Mouse (Mus musculus) fat pad, adult 2 months (tissue): ENCODE measurements around the gene Igfals.

Experiments used
- DNase-seq: peaks from one replicate; pipeline ENCODE4 v3.0.0-alpha.2; 2011; ENCODE audit warnings: low read depth, low spot score; ENCODE audit errors: extremely low read depth

Igfals gene

DNA sequence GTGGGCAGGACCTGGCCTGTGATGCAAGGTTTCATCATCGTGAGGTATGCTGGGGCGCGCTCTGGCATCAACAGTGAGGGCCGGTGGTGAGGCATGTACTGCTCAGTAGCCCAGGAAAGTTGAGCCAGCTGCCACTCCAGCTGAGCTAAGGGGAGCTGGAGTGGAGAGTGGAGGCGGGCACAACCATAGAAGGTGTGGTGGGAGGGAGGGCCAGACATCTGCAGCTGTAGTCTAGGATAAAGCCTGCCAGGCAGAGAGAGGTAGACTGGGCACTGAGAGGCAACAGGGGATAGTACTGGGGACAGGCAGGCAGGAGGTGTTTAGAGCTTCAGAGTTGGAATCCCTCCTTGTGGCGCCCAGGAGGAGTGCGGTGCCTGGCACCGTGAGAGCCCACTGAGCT, 5.7 kb upstream of the Igfals start:
- DNase-seq = no peak

DNA sequence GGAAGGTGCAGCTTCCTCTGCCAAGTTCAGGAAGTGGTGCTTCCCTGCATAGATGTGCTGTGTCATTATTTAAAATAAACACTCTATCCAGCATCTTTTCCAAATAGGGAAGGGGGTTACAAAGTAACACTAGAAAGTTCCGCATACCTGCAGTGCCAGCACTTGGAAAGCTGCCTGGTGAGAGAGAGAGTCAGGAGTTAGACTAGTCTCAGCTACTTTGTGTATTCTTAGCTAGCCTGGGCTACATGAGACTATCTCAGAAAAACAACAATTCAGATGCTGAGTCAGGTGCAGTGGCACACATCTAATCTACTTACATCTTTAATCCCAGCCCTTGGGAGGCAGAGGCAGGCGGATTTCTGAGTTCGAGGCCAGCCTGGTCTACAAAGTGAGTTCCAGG, 4.0 kb upstream of the Igfals start:
- DNase-seq = no peak

DNA sequence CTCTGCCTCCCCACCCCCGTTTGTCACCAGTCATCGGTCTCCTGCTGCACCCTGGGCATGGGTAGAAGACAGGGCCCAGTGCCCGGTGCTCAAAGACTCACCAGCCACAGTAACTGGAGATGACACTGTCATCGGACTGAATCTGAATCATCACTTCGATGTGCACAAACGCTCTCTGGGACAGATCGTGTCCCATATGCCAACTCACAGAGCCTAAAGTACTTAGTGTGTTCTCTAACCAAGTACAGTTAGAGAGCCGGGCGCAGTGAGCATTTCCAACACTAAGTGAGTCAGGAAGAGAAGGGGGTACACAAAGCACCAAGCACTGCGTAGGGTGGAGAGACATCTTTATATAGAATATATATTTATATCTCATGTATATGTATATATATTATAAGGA, 2.1 kb downstream of the Igfals start:
- no peak for DNase-seq

DNA sequence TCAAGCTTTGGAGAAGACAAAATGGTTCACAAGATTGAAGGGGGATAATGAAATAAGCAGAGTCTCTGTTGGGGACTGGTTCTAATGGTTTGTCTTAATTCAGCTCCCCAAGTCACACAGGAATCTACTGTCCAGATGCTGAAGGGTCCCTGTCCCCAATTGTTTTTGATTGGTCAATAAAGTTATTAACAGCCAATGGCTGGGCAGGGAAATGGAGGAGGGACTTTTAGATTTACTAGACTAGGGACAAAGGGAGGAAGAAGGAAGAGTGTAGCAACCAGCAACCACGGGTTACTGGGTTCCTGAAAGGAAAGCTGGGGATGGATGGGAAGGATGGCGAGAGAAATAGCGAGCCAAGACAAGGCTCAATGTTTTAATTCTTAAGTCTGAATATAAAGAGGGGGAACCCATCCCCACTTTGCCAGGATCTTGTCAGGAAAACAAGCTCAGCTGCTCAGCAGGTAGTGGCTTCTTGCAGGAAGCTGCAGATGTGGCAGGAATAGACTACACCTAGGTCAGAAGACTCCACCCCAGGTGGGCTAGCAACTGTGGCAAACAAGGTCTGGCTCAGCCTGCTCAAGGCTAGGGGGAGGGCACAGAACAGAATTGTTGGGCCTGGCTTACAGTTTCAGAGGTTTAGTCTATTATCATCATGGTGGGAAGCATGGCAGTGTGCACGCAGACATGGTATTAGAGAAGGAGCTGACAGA, 8.1 kb downstream of the Igfals start:
- DNase-seq = no peak

DNA sequence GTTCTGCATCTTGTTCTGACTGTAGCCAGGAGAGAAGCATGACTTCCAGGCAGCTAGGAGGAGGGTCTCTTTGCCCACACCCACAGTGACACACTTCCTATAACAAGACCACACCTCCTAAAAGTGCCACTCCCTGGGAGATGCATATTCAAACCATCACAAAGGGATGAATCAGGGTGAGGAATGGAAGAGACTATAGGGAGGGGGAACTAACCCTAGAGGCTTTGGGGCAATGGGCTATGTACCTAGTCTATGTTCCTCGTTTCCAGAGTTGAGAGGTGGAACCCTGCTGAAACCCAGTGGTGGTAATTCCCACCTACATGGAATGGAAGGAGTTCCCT, 8.6 kb downstream of the Igfals start:
- no peak for DNase-seq

DNA sequence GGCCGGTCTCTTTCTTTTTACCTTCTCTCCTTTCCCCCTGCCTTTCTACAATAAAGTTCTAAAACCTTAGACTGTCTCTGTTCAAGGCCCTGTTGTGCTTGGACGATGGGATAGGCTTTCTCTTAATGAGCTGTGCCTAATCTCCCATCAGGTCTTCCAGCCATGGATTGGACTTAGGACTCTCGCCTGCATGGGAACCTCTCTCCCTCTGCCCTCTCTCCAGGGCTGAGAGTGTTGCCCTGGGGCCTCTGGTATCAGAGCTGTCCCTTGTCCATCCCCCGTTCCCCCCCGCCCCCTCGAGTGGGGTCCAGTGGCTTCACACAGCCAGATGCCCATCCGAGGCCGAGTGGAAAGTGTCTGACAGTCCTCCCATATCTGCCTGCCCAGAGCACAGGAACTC, 9.2 kb downstream of the Igfals start:
- DNase-seq = no peak

DNA sequence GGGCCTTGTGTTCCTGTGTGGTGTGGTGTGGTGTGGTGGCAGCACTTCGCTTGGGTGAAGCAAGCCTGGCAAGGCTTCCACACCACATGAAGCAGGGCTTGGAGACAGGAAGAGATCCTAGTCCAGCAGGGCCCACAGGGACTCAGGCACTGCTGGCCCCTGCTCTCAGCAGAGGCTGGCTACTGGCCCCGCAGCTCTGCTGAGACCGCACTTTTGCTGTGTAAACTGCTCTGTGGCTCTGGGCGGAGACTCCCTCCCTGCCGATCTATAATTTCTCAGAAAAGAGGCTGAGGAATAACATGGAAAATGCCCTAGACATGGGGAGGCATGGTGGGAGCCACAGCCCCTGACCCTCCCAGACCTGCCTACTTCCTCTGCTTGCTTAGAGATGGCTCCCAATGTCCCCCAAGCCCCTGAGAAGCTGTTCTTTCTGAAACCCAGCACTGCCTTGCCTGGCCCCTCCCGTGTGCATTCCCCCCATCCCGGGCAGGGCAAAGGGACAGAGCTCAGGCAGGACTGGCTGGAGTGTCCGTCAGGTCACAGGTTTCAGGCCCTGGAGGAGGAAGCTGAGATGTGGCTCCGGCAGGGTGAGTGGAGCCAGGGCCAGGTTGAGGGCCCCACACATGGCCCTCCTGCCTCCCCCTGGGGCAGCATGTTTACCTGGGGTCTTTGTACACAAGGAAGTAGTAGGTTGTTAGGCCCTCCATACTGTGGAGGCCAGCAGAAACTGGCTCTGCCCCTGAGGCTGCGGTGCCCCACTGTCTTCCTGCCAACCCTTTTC, 11.7 kb downstream of the Igfals start:
- DNase-seq = no peak

DNA sequence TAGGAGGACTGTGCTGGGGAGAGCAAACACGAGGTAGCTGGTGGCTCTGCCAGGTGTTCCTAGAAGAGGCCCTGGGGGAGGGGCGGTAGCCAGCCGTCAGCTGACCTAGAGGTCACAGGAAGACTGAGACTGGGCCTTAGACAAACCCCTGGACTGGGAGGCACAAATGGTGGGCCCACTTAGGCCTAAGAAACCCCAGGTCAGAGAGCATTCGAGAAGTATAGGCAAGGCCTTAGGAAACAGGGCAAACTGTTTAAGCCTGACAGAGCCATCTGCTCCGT, 12.3 kb downstream of the Igfals start:
- DNase-seq = no peak

DNA sequence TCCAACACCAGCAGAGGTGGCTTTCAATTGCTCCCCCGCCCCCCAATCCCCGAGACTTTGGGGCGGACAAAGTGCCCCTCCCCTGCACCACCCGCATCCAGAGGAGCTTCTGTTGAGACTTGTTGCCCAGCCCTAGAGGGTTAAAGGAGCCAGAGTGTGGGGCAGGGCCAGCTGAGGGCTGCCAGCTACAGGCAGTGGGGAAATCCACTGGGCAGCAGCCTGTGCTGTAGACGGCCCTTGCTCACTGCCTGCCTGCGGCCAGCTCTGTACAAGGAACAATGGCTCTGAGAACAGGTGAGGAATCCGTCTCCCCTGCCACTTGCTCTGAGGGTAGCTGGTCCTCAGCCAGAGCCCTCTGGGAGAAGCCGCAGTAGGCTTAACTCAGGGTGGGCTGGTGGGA, 12.7 kb downstream of the Igfals start:
- peak; percentile 51 for DNase-seq

DNA sequence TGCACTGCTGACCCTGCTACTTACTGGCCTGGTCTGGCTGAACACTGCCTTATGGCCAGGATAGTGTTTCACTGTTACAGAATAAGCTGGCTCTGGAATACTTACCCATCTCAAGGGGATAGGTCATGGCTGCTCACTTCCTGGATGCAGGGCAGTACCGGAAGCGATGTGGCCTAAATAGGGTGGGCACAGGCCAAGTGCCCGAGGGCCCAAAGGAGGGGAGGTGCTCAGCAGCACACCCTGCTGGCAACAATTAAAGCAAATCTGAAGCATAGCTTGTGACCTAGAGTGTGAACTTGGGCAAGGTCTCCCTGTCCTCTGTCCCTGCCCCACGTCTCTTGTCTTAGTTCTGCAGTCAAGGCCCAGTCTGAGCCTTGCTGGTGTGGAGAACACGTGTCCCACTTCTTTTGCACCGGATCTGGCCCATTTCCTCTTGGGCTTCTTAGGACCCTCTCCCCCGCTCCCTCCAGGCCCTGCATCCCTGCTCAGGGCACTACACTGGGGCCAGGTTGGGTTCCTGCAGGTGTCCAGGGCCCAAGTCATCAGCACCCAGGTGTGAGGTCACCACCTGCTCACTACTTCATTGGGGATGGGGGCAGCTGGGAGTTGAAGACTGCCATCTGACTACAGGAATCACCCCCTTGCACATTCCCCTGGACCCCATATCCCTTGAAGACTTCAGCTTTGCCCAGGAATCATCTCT, 16.1 kb downstream of the Igfals start:
- no peak for DNase-seq

DNA sequence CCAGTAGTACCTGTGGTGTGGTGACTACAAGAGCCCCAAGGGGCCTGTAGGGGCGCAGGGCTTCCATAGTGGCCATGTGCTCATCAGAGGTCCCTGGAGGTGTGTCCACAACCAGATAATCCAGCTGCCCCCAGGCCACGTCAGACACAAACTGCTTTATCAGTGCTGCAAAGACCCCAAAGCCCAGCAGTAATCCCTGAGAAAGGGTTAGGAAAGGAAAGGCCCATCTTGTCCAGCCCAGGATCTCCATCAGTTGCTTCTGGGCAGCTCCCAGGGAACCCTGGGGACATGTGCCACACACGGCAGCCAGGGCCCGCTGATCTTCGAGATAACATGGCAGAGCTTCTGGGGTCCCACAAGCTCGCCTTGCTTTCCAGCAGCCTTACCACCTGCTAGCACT, 18.6 kb downstream of the Igfals start:
- DNase-seq = no peak

DNA sequence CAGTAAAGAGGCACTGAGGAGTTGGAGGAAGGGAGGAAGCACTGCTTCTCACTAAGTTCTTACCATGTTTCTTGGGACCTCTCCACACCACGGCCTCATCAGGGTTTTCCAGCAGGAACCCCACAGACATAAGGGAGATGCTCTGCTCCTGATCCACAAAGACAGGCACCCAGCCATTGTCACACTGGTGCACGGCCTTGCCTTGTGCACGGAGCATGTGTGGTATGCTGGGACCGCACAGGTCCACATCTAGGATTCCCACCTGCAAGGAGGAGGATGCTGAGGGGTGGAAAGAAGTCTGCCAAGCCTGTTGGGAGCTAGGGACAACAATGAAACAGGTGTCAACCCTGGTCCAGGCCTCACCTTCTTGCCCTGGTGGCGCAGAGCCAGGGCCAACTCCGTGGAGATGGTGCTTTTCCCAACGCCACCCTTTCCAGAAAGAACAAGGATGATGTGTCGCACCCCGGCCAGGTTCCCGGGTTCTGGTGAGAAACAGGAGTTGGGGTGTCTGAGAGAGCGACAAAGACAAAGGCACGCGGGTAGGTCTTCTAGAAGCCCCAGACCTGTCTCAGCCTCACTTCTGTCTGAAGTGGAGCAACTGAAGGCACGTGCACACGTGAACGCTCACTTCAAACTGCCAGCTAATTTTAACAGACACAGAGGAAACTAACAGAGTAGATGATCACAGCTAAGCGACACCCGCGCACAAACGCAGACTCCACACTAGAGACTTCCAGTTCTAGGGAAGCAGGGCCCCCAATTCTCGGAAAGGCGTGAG, 19.7 kb downstream of the Igfals start:
- DNase-seq = no peak

DNA sequence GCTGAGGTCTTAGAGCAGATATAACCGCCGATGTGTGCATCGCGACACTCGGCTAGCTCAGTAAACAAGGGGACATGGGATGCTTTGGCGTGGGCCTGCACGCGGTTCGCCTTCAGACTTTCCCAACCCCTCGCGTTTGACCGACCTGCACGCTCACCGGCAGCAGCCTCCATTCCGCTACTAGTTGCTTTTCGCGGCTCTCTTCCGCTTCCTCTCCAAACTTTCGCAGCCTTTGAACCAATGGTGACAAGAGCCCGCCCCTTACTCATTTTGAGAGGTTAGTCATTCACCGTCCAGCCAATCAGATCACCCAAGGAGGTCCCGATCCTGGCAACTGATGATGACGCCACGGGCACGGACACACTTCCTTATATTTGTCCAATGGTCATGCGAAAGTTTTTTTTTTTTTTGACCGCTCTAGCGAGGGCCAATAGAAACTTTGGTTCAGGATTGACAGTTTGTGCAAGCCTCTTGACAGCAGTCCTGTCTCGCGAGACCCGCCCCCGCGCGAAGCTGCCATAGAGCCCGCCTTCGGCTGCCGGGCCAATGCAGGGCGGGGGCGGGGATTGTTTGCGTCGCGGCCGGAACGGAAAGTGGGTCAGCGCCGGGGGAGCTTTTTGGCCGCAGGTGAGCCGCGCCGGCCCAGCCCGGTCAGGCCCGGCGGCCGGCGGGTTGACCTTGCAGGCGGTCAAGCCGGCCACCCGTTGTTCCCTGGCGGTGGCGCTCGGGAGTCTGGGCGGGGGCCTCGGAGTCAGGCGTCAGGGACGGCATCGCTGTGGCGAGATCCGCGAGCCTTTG, 20.5 kb downstream of the Igfals start, which contains the start of the genes Nubp2 and Spsb3:
Gene Nubp2 (minus strand): TSS at position 216 of the 798 bp plus-strand sequence.
Gene Spsb3 (plus strand): TSS at position 510 of the 798 bp plus-strand sequence.
- DNase-seq = peak; percentile 99

DNA sequence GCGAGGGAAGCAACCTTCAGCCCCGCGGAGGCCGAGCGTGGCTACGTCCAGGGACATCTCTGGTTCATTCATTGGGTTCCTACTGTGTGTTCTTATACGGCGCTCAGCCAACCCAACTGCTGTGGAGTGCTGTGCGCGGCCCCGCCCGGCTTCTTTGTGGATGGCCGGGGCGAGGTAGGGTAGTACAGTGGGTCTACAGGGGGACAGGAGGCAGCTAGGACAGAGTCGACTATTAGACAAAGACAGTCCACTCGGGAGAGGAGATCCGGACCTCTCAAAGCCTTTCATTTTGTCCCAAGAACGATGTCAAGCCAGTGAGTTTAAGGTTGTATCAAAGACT, 21.1 kb downstream of the Igfals start:
- DNase-seq = no peak

DNA sequence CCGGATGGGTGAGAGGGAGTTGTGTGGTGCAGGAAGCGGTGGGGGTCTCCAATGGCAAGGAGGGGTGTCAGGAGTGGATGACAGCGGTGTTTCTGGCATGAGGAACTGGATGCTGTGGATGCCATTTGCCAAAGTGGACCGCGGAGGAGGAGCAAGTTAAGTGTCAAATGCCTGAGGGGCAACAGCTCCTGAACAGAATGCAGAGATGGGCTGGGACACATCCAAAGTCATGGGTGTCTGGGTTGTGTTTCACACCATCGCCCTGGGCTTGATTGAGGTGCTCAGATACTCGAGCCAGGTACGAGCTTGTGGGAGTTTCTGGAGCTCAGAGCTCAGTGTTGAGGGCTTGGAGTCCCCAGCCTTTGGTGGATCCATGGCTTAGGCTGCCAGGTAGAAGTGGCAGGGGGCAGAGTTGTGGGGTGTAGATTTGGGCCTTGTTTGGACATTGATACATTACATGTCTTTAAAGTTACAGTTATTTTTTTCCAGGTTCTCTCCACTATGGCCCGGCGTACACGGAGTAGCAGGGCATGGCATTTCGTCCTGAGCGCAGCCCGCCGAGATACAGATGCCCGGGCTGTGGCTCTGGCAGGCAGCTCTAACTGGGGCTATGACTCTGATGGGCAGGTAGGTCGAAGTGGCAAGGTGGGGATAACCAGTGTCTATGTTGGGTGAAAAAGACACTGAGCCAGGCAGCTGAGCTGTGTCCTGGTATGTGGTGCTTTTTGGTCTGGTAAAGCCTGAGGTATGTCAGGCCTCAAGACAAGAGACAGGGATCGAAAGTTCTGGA, 21.7 kb downstream of the Igfals start:
- peak; percentile 78 for DNase-seq

DNA sequence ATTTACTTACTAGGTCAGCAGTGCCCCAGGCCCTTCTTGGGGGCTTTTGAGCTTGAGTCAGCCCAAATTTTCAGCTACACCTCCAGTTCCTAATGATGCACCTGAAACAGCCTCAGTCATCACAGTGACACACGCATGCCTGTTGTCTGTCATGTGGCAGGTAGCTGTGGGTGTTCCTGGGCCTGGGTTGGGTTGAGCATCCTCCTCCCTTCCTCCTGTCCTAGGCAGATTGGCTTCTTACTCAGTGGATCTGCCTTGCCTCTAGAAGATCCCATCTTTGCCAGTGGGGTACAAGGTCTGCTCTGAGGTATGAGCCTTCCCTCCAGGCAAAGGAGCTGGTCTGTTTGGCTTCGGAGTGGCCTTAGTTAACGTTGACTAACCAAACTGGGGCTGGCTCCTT, 23.1 kb downstream of the Igfals start:
- no peak for DNase-seq

DNA sequence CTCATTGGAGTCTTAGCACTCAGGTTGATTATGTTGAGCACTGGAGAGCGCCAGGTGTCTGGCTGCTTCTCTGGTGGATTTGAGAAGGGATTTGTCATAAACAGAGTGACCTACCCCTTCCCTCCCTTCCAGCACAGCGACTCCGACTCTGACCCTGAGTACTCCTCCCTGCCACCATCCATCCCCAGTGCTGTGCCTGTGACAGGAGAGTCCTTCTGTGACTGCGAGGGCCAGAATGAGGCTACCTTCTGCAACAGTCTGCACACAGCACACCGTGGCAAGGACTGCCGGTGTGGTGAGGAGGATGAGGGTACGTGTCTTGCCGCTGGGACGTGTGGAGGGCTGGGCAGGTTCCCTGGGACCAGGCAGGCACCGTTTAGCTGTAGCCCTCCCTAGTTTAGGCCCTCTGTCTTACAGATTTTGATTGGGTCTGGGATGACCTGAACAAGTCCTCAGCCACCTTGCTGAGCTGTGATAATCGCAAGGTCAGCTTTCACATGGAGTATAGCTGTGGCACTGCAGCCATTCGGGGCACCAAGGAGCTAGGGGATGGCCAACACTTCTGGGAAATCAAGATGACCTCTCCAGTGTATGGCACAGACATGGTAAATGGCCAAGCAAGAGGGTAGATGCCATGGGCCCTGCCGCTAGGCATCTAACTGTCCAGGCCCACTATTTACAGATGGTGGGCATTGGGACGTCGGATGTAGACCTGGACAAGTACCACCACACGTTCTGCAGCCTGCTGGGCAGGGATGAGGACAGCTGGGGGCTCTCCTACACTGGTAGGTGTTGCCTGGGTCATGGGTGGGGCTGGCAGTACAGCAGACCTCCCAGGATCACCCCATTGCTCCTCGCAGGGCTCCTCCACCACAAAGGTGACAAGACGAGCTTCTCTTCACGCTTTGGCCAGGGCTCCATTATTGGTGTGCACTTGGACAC, 24.6 kb downstream of the Igfals start:
- no peak for DNase-seq

DNA sequence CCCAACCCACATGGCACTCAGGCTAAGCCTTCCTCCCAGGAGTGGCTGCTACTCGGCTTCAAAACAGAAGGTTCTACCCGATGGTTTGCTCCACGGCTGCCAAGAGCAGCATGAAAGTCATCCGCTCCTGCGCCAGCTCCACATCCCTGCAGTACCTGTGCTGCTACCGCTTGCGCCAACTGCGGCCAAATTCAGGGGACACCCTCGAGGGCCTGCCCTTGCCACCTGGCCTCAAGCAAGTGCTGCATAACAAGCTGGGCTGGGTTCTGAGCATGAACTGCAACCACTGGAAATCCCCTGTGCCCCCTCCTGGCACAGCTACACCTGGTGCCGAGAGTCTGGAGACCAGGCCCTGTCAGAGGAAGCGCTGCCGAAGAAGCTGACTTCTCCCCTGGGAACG, 25.5 kb downstream of the Igfals start:
- no peak for DNase-seq

DNA sequence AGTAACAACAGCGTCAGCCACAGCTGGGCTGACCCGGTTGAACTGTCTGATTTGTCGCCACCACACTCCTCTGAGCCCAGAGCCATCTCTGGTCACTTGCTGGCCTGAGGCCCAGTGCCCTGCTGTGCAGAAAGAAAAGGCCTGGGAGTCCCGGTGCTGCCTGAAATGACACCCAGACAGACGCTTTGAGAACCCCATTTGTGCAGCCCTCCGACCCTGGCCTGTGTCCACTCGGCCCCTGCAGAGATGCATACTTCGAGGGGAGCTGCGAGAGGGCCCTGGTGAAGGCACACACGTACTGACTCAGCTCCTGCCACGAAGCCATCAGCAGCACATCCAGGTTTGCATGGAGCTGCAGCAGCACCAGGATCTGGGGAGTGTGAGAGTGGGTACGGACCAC, 27.0 kb downstream of the Igfals start:
- DNase-seq = no peak
